Mouse (Mus musculus): ENCODE measurements at regions not wholly inside any gene's neighbourhood (a gene's known extent, or its start where the extent isn't known, plus 50 kb on each side); places are given as distances from the start of the nearest gene placed in this dataset.

- DNase-seq (ENCODE audit: low spot score), result no peak
Observed at GRCm38 (mm10) chr11:64917301-64917700, 61.5 kb upstream of the Elac2 start.

DNA sequence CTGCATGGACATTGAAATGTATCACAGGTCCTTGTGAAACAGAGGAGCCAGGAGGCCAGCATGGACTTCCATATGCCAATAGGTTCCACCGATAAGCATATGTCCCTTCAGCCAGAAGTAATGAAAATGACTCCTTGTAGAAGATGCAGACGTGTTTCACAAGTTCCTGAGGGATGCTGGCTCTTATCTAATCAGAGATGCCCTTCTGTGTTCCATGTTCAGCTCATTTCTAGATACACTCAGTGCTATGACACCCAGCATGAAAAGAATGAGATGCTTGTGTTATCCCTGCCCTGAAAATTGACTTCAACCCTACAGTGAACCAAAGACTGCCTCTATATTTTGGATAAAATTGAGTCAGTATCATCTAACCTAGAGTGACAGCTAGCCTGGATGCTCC, 53.8 kb upstream of the Elac2 start:
- no peak for DNase-seq (ENCODE audit: low spot score)

DNA sequence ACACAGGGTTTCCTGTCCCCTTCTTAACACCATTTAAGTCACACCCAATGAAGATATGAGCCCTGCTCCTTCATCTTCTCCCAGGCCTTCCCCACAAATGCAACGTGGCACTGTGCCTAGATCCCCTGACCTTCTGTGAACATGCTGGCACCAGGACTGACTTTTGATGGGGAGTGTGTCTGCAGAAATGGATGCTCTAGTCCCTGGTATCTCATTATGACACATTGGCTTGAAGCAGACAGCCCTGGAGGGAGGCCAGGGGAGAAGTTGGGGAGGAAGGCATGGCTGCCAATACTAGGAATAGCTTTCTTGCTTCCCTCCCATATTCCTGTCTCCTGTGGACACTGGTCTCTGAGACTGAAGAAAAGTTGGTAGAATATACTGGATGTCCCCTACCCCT, 52.9 kb upstream of the Elac2 start:
- DNase-seq (ENCODE audit: low spot score), result no peak

All from spleen, adult 12 weeks (tissue).